In genomic region chr6:145249291-145250184, GRCm38 (mm10) we compare ENCODE assay signal across 8 mouse cellular contexts. TPM values are rescaled to one million over a fixed set of nuclear protein-coding genes. Genes with fewer than 3 reads are reported as not detected.
DNase-seq lines count a peak whose midpoint lies in the region; ATAC-seq lines count a peak whose summit lies in the region.

No protein-coding gene starts in this region.

- peak overlapping the region; percentile 92 for H3K27ac ChIP-seq in hindbrain, embryonic 12.5 days

- 0 out of 2 replicates have a peak, but pooled peaks cover 3% of the 10 kb centered on the region for H3K27me3 ChIP-seq in hindbrain, embryonic 12.5 days

- H3K9ac ChIP-seq in hindbrain, embryonic 12.5 days: peak overlapping the region; percentile 98

- DNase-seq in T-cell, adult 2 months (ENCODE audit: low spot score): peak; percentile 84
- DNase-seq in cerebellum, adult 9-11 months: peak; percentile 76
- peak; percentile 9 to 34 for DNase-seq in frontal cortex, adult 2 months (ENCODE audit: extremely low spot score in 1 of 2, low spot score in 1 of 2)
- DNase-seq in layer of hippocampus, postnatal 36 days: peak; percentile 46 to 50
- peak; percentile 64 for DNase-seq in lung, postnatal 36 days
- peak; percentile 58 for DNase-seq in retina, embryonic 14.5 days (ENCODE audit: low spot score)
- peak; percentile 81 for DNase-seq in thymus, postnatal 4 days

- peak; percentile 72 for ATAC-seq in hindbrain, embryonic 12.5 days (ENCODE audit: low FRiP score)

- H3K9me3 ChIP-seq in hindbrain, embryonic 12.5 days (replicated peaks): no peaks in the 10 kb centered on the region

- H3K4me2 ChIP-seq in hindbrain, embryonic 12.5 days (replicated peaks): peak overlapping the region; percentile 79

- WGBS in hindbrain, embryonic 12.5 days: under 1% methylated on average over 88 of the region's 124 CpGs

- peaks cover under 1% of the 10 kb centered on the region; the same call in 1 of the 2 replicates for H3K36me3 ChIP-seq in hindbrain, embryonic 12.5 days

- peaks cover 18% of the 10 kb centered on the region for H3K4me1 ChIP-seq in hindbrain, embryonic 12.5 days

- H3K4me3 ChIP-seq in hindbrain, embryonic 12.5 days: peak overlapping the region; percentile 78

RNA-seq across cellular contexts. Expression of gene Kras, which starts 0.5 kb away (rescaled TPM):
- 43.6 and 48.2 TPM in 2 replicates for polyA plus RNA-seq in frontal cortex, adult 2 months (2012; rRNA removed)
- polyA plus RNA-seq in hindbrain, embryonic 12.5 days (2016; fragmentation: Nextera tagmentation; extraction: Ambion mirVana): 109 and 116 TPM in 2 replicates
- total RNA-seq in layer of hippocampus, postnatal 36 days (2021): 10 to 100 TPM; 74.0 to 74.2 TPM

RNA-seq across cellular contexts. Expression of gene Etfrf1, which starts 38.6 kb away (rescaled TPM):
- 29.5 and 30.9 TPM in 2 replicates for polyA plus RNA-seq in frontal cortex, adult 2 months (2012; rRNA removed)
- polyA plus RNA-seq in hindbrain, embryonic 12.5 days (2016; fragmentation: Nextera tagmentation; extraction: Ambion mirVana): 35.1 and 36.5 TPM in 2 replicates
- 10 to 100 TPM; 20.6 to 21.1 TPM for total RNA-seq in layer of hippocampus, postnatal 36 days (2021)

RNA-seq across cellular contexts. Expression of gene Casc1, which starts 38.7 kb away (rescaled TPM):
- polyA plus RNA-seq in frontal cortex, adult 2 months (2012; rRNA removed): 1.0 and 1.1 TPM in 2 replicates
- polyA plus RNA-seq in hindbrain, embryonic 12.5 days (2016; fragmentation: Nextera tagmentation; extraction: Ambion mirVana): 0.83 and 1.7 TPM in 2 replicates
- total RNA-seq in layer of hippocampus, postnatal 36 days (2021): 1 to 10 TPM; 1.2 to 1.9 TPM

Comparison
In these comparisons a context has a peak if more than half of its experiments do, and no peak if none do; other contexts are left out.
1. Peak in every context shown above with its lines: DNase-seq, ATAC-seq, H3K4me3 ChIP-seq and H3K27ac ChIP-seq.
2. DNase-seq: peak in every context shown above with its lines; median percentile 84 in T-cell, adult 2 months; 81 in thymus, postnatal 4 days; 76 in cerebellum, adult 9-11 months; 64 in lung, postnatal 36 days; 58 in retina, embryonic 14.5 days; 48 in layer of hippocampus, postnatal 36 days; 22 in frontal cortex, adult 2 months.